8 mouse cellular contexts compared by ENCODE assay signal in genomic region chr5:105867841-105868447, GRCm38 (mm10). TPM values are rescaled to one million over a fixed set of nuclear protein-coding genes. Genes with fewer than 3 reads are reported as not detected.
A peak's percentile ranks its signal among the peaks of the same experiment; 100 is the strongest.
DNase-seq lines count a peak whose midpoint lies in the region; ATAC-seq and TF ChIP-seq lines count a peak whose summit lies in the region.

No protein-coding gene starts in this region.

- DNase-seq in left cerebral cortex, postnatal 4 days: peak; percentile 23
- no peak for DNase-seq in left cerebral cortex, adult 2 months (ENCODE audit: extremely low spot score in 1 of 2, low spot score in 2 of 2)
- peak in 1 of 2 experiments; percentile 41 for DNase-seq in heart, adult 2 months
- DNase-seq in midbrain, postnatal 0 days (ENCODE audit: low spot score): peak; percentile 66
- no peak for DNase-seq in left cerebral cortex, adult 8-10 months (ENCODE audit: low spot score in 2 of 2)
- no peak for DNase-seq in right cerebral cortex, postnatal 36 days (ENCODE audit: low spot score in 2 of 2)
- DNase-seq in cerebellum, postnatal 4 days (ENCODE audit: low spot score in 2 of 2): no peak

- TF ChIP-seq EP300 in heart, adult 2 months (IDR thresholded peaks at IDR 0.05; ENCODE audit: insufficient read depth, low read depth, low read length): no peak

- no peak overlapping the region for H3K4me3 ChIP-seq in left cerebral cortex, adult 2 months
- H3K4me3 ChIP-seq in heart, adult 2 months: no peak overlapping the region
- no peak overlapping the region for H3K4me3 ChIP-seq in kidney, embryonic 15.5 days (replicated peaks)
- no peak overlapping the region for H3K4me3 ChIP-seq in midbrain, postnatal 0 days (ENCODE audit: low read depth, low read length)

- TF ChIP-seq CTCF in left cerebral cortex, adult 2 months (IDR thresholded peaks at IDR 0.05): no peak
- no peak for TF ChIP-seq CTCF in heart, adult 2 months (IDR thresholded peaks at IDR 0.05)
- TF ChIP-seq CTCF in midbrain, postnatal 0 days (IDR thresholded peaks at IDR 0.05): no peak

- peak; percentile 70; the same call in 1 of the 2 replicates for ATAC-seq in kidney, embryonic 15.5 days (replicated peaks; ENCODE audit: low FRiP score)
- ATAC-seq in midbrain, postnatal 0 days (ENCODE audit: low FRiP score): no peak

- no peaks in the 10 kb centered on the region for H3K27me3 ChIP-seq in heart, adult 2 months (ENCODE audit: control insufficient read depth, insufficient read depth, low read length)
- H3K27me3 ChIP-seq in kidney, embryonic 15.5 days: no peaks in the 10 kb centered on the region
- H3K27me3 ChIP-seq in midbrain, postnatal 0 days (ENCODE audit: insufficient read depth, low read length): no peaks in the 10 kb centered on the region

- peak overlapping the region; percentile 35 for H3K4me2 ChIP-seq in kidney, embryonic 15.5 days
- H3K4me2 ChIP-seq in midbrain, postnatal 0 days (ENCODE audit: low read depth, low read length, poor library complexity, severe bottlenecking): no peak overlapping the region

- H3K27ac ChIP-seq in left cerebral cortex, adult 2 months: no peak overlapping the region
- peak overlapping the region; percentile 10; the same call in 1 of the 2 replicates for H3K27ac ChIP-seq in heart, adult 2 months
- 0 out of 2 replicates have a peak overlapping the region, but pooled peaks have one; percentile 62 for H3K27ac ChIP-seq in kidney, embryonic 15.5 days
- no peak overlapping the region for H3K27ac ChIP-seq in midbrain, postnatal 0 days (ENCODE audit: low read depth, low read length)

- H3K9me3 ChIP-seq in kidney, embryonic 15.5 days (replicated peaks): no peaks in the 10 kb centered on the region
- H3K9me3 ChIP-seq in midbrain, postnatal 0 days (ENCODE audit: low read length): no peaks in the 10 kb centered on the region

- no peak overlapping the region for H3K9ac ChIP-seq in heart, adult 2 months (ENCODE audit: low read depth, low read length)
- no peak overlapping the region for H3K9ac ChIP-seq in kidney, embryonic 15.5 days
- H3K9ac ChIP-seq in midbrain, postnatal 0 days (replicated peaks; ENCODE audit: low read length, poor library complexity, severe bottlenecking): no peak overlapping the region

- WGBS in heart, adult 2 months: 40% methylated on average over 16 of the region's 16 CpGs
- 61% methylated on average over 16 of the region's 16 CpGs for WGBS in kidney, embryonic 15.5 days
- WGBS in midbrain, postnatal 0 days: 68% methylated on average over 16 of the region's 16 CpGs

- intact Hi-C loops in left cerebral cortex, postnatal 4 days (cut with DNase I): loop anchor here (2.0 to 5.0 kb wide), 3 partner anchors 183 to 461 kb away; no protein-coding TSS in a partner anchor
- intact Hi-C loops in left cerebral cortex, adult 2 months (cut with DNase I): loop anchor here (1.0 to 5.0 kb wide), 4 partner anchors 183 to 468 kb away; partner anchors contain the start of gene Lrrc8c
- intact Hi-C loops in heart, adult 2 months (cut with DNase I): loop anchor here (1.0 to 5.0 kb wide), 3 partner anchors 46 to 463 kb away; no protein-coding TSS in a partner anchor

- H3K36me3 ChIP-seq in heart, adult 2 months (ENCODE audit: control insufficient read depth, insufficient read depth, low read length): no peaks in the 10 kb centered on the region
- no peaks in the 10 kb centered on the region for H3K36me3 ChIP-seq in kidney, embryonic 15.5 days
- H3K36me3 ChIP-seq in midbrain, postnatal 0 days (ENCODE audit: insufficient read depth, low read length): no peaks in the 10 kb centered on the region

- H3K4me1 ChIP-seq in heart, adult 2 months (ENCODE audit: control insufficient read depth, insufficient read depth, low read length): peaks cover 4% of the 10 kb centered on the region
- peaks cover 16% of the 10 kb centered on the region for H3K4me1 ChIP-seq in kidney, embryonic 15.5 days
- no peaks in the 10 kb centered on the region for H3K4me1 ChIP-seq in midbrain, postnatal 0 days (ENCODE audit: insufficient read depth, low read length)

- TF ChIP-seq POLR2A in heart, adult 2 months (IDR thresholded peaks at IDR 0.05; ENCODE audit: insufficient read depth, low read depth, low read length): no peak

- no peaks in the 10 kb centered on the region for H3K79me2 ChIP-seq in heart, adult 2 months (replicated peaks; ENCODE audit: control insufficient read depth, insufficient read depth, low read length)

RNA-seq across cellular contexts. Expression of gene Zfp326, which starts 8.4 kb away (rescaled TPM):
- total RNA-seq in left cerebral cortex, postnatal 4 days (2021): 10 to 100 TPM; 57.2 to 64.9 TPM
- total RNA-seq in left cerebral cortex, adult 2 months (2021): 10 to 100 TPM; 35.9 to 37.9 TPM
- 10 to 100 TPM in 1 of 2 experiments, 1 to 10 TPM in 1; 9.3 to 10.7 TPM for total RNA-seq in heart, adult 2 months (2021)
- 5.5 and 7.0 TPM in 2 replicates for polyA plus RNA-seq in heart, adult 2 months (2012; rRNA removed)
- 47.0 and 50.8 TPM in 2 replicates for polyA plus RNA-seq in kidney, embryonic 15.5 days (2015; fragmentation: Nextera tagmentation; extraction: Ambion mirVana)
- 17.7 and 30.5 TPM in 2 replicates for total RNA-seq in midbrain, postnatal 0 days (2014; rRNA removed)
- polyA plus RNA-seq in midbrain, postnatal 0 days (2015; fragmentation: Nextera tagmentation; extraction: Ambion mirVana): 26.6 and 40.8 TPM in 2 replicates
- 10 to 100 TPM; 23.4 to 31.5 (median 29.7) TPM for total RNA-seq in left cerebral cortex, adult 8-10 months (2022)

Comparison
In these comparisons a context has a peak if more than half of its experiments do, and no peak if none do; other contexts are left out.
1. DNase-seq: peak in left cerebral cortex, postnatal 4 days (single experiment) and midbrain, postnatal 0 days (single experiment); none in left cerebral cortex, adult 2 months (0 of 2), left cerebral cortex, adult 8-10 months (0 of 2), right cerebral cortex, postnatal 36 days (0 of 2) and cerebellum, postnatal 4 days (0 of 2).
2. H3K27ac ChIP-seq: peak in heart, adult 2 months (single experiment) and kidney, embryonic 15.5 days (single experiment); none in left cerebral cortex, adult 2 months (single experiment) and midbrain, postnatal 0 days (single experiment).